Mouse (Mus musculus) lung, postnatal 4 days (tissue): ENCODE measurements around the gene Gas2.

Experiments
- DNase-seq, 2 experiments: peaks; one replicate each; pipeline ENCODE4 v3.0.0; 2021

Gas2 gene

GRCm38 (mm10) chr7:51861250-51862096 is at the start of gene Gas2:
TSS of gene Gas2 (plus strand) at chr7:51862015.
- DNase-seq = peak; percentile 90 to 95

- DNase-seq = no peak
Observed at GRCm38 (mm10) chr7:51815473-51816282, 46.1 kb upstream of the Gas2 start.

GRCm38 (mm10) chr7:51816283-51816839 is 45.5 kb upstream of the Gas2 start:
- no peak for DNase-seq

GRCm38 (mm10) chr7:51818251-51818974 is 43.4 kb upstream of the Gas2 start:
- DNase-seq = no peak

GRCm38 (mm10) chr7:51819891-51820290 is 41.9 kb upstream of the Gas2 start:
- DNase-seq = no peak

GRCm38 (mm10) chr7:51821467-51821866 is 40.3 kb upstream of the Gas2 start:
- DNase-seq = no peak

GRCm38 (mm10) chr7:51823562-51824338 is 38.1 kb upstream of the Gas2 start:
- no peak for DNase-seq

- DNase-seq = no peak
Observed at GRCm38 (mm10) chr7:51831917-51832316, 29.9 kb upstream of the Gas2 start.

- no peak for DNase-seq
Observed at GRCm38 (mm10) chr7:51840515-51840914, 21.3 kb upstream of the Gas2 start.

GRCm38 (mm10) chr7:51850877-51851276 is 10.9 kb upstream of the Gas2 start:
- no peak for DNase-seq

- no peak for DNase-seq
Observed at GRCm38 (mm10) chr7:51851890-51852507, 9.8 kb upstream of the Gas2 start.

GRCm38 (mm10) chr7:51862097-51862492 is 280 bp downstream of the Gas2 start, which contains the start of gene Fancf:
TSS of gene Fancf (minus strand) at chr7:51862267.
- DNase-seq = peak; percentile 97 to 98

- DNase-seq = no peak
Observed at GRCm38 (mm10) chr7:51862842-51863241, 1.0 kb downstream of the Gas2 start.

GRCm38 (mm10) chr7:51865336-51865735 is 3.5 kb downstream of the Gas2 start:
- DNase-seq = no peak

- no peak for DNase-seq
Observed at GRCm38 (mm10) chr7:51867983-51868382, 6.2 kb downstream of the Gas2 start.

GRCm38 (mm10) chr7:51872041-51872440 is 10.2 kb downstream of the Gas2 start:
- no peak for DNase-seq

GRCm38 (mm10) chr7:51872597-51872996 is 10.8 kb downstream of the Gas2 start:
- DNase-seq = no peak

GRCm38 (mm10) chr7:51876316-51876715 is 14.5 kb downstream of the Gas2 start:
- no peak for DNase-seq

- peak in 1 of 2 experiments; percentile 15 for DNase-seq
Observed at GRCm38 (mm10) chr7:51878730-51879129, 16.9 kb downstream of the Gas2 start.

GRCm38 (mm10) chr7:51879136-51879723 is 17.4 kb downstream of the Gas2 start:
- DNase-seq = peak; percentile 30 to 37

- DNase-seq = no peak
Observed at GRCm38 (mm10) chr7:51880121-51880520, 18.3 kb downstream of the Gas2 start.
